Mouse (Mus musculus) heart, postnatal 4 days (tissue): Measurements from ENCODE around the gene Nqo1. TPM values are rescaled to one million over a fixed set of nuclear protein-coding genes. Genes with fewer than 3 reads are reported as not detected.

Source experiments
- DNase-seq: peaks from one replicate; pipeline ENCODE4 v3.0.0; 2021
- total RNA-seq, 2 experiments: library from RNA; stranded (reverse); gene quantifications; 2 replicates each; pipeline ENCODE4 v1.2.3; 2021

Gene Nqo1
- total RNA-seq, 2 experiments from 2014 or later, result 15.8 to 18.4 TPM

DNA sequence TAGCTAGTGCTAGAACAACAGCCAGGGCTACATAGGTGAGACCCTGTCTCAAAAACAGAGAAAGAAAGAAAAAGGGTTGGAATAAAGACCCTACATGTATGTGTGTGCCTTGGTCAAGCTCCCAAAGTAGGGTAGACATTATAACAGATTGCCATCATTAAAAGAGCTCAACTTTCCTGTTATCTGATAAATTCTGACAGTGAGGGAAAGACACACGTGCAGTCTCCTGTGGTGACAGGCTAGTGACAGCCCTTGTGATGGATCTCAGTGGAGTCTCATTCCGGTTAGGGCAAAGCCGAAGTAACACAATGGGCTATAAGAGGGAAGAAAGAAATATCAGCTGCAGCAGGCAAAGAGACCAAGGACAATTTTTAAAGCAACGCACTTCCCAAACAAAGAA is 1.1 kb upstream of the Nqo1 start:
- no peak for DNase-seq

DNA sequence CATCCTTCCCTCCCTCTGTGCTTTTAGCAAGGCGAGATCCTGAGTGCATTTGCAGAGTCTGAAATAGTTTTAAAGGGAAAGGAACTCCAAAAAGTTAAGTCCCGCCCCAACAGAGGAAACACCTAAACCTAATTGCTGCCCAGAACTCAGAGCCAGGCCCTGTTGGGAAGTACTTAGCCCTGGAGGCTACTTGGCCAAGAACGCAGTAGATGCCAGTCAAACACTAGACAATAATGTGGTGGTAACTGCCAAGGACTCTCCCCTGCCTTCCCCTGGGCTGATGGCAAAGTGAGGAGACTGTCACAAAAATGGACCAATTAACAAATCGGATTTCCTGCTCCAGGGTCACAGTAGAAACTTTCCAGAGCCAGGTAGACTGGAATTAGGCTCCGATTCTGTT is 1.1 kb downstream of the Nqo1 start:
- no peak for DNase-seq

DNA sequence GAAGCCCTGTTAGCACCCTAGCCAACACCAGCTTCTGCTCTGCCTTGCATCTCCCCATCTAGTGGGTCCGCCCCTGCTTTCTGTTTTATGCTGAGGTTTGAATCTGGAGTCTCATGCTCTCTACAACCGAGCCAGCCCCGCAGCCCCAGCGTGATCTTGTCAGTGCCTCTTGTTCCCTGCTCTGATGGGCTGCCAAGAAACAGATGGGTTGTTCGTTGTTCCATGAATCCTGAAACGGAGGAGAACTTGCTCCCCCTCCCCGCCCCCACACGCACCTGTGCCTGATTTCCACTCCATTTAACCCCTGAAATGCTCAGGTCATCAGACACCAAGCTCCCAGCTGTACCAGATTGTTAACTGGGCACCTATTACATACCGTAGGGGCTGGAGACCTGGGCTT is 3.5 kb downstream of the Nqo1 start:
- no peak for DNase-seq

DNA sequence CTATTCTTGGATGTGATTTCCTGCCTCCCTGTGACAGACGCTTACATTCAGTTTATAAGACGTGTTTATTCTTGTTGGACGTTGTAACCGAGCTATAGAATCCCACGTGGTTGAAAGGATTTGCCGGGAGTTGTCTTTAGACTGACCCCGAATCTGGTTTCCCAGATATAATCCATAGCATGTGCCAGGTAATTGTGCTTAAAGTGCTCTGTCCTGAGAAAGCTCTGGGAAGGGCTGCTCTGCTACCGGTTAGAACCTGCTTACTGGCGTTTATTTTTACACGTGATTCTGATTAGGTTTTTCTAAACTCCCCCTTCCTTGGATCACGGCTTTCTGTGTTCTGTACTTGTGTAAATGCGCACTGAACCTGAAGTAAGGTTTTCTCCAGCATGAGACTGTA is 5.3 kb downstream of the Nqo1 start:
- no peak for DNase-seq

DNA sequence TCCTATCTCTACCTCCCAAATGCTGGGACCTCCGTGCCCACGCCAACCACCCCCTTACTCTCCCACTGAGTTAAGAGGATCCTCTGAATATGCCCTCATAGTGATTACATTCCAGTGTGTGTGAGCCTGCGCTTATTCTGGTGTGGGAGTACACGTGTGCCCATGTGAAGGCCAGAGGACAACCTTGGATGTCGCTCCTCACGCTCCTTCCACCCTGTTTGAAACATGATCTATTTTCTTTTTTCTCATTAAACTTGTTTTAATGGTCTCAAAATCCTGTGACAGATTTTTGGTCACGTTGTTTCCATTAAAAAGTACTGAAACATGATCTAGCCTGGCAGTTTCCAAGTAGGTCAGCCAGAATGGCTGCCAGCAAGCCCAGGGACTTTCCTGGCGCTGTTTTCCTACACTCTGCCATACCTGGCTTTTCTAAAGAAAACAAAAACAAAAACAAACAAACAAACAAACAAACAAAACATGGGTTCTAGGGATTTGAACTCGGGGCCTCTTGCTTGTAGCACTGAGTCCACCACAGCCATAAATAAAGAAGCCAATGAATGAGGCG is 6.8 kb downstream of the Nqo1 start:
- no peak for DNase-seq

DNA sequence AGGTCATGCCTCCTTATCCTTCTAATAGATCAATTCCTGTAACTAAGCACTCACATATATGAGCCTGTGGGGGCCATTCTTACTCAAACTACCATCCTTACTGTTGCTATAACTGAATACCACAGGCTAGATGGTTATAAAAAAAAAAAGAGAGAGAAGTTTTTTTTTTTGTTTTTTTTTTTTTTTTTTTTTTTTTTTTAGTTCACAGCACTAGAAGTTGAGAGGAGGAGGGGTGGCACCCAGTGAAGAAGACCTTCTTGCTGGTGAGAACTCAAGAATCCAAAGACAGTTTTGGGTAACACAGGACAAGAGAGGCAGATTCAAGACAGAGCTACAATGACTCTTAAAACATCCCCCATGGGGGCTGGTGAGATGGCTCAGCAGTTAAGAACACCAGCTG is 7.6 kb downstream of the Nqo1 start:
- no peak for DNase-seq

DNA sequence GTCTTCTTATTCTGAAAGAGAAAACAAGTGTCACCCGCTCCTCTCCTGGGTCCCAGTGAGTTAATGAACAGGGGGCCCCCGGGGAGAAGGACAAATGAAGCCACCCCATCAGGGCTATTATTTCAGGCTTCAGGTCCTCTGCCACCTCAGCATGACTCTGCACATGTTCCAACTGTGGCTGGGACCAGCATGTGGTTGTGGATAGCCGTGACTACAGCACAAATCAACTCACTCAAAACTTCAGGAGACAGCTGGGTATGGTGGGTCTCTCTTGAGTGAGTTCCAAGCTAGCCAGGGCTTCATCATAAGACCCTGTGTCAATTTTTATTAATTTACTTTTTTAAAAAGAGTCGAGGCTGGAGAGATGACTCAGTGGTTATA is 11.9 kb downstream of the Nqo1 start:
- no peak for DNase-seq

DNA sequence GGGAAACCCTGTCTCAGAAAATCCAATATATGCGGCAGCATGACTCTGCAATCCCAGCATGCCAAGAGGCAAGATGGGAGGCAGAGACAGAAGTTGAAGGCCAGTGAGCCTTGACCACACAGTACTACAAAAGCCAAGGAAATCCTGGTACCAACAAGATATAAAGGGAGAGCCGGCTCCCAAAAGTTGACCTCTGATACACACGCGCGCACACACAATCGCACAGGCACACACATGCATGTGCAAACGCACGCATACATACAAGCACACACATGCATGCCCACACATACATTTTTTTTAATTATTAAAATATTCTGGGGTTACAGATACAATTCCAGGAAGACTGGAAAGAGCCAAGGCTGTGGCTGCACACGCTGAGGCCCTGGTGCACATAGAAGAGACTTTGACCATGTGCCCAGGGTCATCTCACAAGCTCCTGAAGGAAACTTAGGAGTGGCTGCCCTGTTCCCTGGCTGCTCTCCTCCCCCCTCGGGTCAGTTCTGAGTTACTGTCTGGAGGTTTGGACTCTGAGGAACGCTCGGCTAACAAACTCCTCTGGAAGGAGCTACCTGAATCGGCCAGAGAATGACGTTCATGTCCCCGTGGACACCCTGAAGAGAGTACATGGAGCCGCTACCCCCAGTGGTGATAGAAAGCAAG is 12.4 kb downstream of the Nqo1 start:
- DNase-seq, result no peak

DNA sequence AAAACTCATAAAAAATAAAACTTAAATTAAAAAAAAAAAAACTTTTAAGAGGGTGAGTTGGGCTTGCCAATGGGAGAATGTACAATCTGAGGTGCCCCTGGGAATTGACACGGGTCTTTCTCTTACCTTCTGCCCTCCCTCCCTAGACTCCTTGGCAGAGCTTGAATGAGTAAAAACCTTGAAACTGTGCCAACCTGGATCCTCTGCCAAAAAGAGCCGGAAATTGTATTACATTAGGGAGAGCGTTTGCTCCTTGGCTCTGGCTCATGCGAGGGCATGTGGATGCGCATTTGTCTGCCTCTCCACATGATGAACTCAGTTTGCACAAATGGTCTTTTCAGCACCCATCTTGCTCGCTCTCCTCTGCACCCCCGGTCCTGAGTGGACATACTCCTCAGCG is 13.4 kb downstream of the Nqo1 start:
- DNase-seq, result peak; percentile 85

DNA sequence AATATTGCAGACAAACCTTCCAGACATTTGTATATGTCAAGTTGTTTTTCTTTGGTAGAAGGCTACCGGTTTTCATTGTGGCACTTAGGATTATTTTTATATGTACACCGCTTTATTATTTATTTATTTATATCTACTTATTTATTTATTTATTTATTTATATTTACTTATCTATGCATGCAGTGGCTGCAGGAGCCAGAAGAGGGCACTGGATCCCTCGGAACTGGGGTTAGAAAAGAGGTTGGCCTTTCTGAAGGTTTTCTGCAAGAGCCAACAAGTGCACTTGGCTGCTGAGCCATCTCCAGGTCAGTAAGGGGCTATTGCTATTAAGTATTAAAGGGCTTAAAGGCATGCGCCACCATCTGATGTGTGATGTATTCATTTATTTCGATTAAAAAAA is 15.1 kb downstream of the Nqo1 start:
- DNase-seq, result peak; percentile 60

DNA sequence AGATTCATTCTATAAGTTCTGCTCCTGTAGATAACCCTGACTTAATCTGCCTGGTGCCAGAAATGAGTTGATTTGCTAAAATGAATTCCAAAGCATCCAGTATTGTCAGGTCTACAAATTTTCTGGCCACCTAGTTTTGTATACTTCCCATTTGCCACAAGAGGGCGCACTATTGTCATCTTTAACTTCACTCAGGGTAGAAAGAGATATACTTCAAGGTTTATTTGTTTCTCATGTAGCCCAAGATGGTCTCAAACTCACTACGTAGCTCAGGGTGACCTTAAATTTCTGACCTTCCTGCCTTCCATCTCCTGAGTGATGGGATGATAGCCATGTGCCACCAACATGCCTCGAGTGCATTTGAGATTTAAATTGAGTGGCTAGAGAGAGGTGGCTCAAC is 16.4 kb downstream of the Nqo1 start:
- DNase-seq, result no peak

DNA sequence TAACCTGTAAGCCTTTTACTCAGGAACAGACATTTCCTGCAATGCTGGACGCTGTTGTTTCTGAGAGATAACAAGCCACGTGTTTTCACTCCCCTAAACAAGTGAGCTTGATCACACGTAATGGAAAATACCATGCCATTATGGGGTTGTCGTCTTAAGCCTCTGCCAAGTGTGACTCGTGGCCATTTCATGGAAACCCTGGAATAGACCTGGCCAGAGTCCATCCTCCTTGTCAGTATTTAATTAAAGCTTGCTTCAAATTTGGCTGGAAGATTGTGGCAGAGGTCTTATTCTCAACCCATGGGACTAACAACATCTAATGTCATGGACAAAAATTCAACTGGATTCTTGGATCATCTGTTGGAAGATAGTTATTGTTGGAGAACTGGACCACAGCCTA is 16.8 kb downstream of the Nqo1 start:
- DNase-seq, result peak; percentile 84

DNA sequence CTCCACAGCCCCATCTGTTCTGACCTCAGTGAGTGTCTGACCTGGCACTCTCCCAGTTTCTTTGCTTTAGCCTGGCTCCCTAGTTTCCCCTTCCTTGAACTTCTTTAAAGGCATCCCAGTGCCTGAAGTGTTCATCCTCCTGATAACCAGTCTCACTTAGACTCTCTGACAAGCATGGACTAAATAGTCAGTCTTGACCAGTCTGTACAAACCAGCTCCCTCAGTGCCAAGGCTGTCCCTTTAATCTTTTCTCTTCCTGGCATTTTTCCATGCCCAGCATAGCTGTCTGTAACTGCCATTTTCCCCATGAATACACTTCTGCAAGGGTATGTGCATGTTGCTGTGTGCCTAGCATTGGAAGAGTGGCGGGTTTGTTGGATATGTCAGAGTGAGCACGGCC is 17.9 kb downstream of the Nqo1 start:
- no peak for DNase-seq

DNA sequence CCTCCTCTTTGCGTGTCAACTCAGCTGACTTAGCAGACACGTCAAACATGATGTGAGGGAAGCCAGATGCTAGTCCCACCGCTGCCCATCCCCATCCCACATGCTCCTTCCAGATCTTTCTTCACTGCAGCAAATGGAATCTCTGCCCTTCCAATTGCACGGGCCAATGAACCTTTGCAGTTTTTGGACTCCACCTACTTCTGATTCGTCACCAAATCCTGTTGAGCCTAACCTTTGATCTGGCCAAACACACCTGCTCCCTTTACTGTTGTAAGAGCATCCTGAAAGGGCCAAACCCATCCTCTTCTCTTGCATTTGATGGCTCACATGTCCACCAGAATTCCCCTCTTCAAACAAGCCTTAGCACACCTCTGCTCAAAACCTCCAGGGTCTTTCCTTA is 18.4 kb downstream of the Nqo1 start:
- DNase-seq, result no peak

DNA sequence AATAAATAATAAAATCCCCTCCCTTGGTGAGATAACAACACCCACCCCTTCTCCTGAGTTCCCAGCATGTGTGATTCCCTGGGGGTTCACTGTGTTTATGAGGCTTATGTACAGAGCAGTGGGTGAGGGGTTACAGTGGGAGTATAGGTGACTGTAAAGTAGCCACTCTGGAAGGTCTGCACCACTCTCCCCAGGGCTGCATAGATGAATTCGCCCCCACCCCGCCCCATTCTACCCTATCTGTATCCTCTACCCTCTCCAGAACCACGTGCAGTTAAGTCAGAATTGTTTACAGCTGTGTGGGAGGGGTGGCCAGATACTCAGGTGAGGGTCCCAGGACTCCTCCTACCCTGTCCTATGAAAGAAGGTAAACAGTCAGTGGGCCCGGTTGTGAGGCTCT is 20.1 kb downstream of the Nqo1 start:
- no peak for DNase-seq

DNA sequence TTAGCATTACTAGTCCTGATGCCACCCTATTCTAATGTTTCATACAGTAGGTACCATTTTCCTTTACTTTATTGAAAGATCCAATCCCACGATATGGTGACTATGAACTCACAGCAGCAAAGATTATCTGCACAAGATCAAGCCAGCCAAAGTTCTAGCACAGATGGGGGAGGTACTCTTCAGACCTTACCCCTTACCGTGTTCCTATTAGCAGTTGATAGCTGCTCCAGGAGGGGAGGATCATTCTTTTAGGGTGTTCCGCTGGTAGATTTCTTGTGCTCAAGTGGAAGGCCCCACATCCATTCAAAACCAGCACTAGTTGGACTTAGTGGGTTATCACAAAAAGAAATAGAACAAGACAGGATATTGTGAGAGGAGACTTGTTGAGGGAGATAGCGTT is 21.3 kb downstream of the Nqo1 start:
- no peak for DNase-seq

DNA sequence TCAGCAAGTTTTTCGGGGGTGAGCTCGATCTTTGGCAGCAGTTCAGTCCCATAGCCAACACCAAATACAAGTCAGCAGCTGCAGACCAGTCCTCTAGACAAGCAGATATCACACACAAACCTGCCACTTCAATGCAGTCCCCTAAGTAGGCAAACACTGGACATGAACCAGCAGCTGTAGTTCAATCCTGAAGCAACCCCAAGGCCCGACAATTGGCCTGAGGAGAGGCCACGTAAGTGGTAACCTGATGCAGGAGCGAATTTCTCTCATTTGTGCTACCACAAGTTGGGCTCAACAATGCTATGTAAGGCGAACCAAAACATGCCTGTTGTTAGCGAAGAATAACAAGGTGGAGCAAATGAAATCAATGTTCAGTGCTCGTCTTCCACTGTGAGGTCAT is 22.3 kb downstream of the Nqo1 start:
- DNase-seq, result no peak

DNA sequence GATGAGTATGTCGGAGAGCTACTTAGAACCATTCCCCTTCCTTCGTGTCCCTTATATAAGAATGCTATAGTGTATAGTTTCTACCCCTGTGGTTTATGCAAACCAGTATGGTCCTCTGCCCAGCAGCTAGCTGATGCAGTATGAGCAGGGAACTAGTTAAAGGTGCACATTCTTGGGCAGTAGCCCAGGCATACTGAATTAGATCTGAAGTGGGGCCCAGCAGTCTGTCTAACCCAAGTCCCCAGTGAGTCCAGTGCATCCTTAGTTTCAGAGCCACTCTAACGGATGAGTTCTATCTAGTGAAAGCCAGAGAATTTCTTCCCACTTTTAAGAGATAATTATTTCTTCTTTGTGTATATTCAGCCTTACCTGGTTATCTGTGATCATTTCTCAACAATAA is 25.7 kb downstream of the Nqo1 start:
- peak; percentile 26 for DNase-seq

DNA sequence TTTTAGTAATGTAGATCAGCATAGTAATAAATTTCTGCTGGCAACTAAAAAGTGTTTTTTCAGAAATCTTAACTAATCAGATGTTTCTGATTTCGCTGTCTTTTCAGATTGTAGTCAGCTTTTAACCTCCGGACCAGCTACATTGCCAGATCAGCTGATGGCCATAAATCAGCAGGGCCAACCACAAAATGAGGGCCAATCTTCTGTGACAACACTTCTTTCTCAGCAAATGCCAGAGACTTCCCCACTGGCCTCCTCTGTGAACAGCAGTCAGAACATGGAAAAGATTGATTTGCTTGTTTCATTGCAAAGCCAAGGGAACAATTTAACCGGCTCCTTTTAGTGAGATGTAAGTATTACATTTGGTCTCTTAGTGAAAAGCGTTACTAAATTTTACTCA is 32.7 kb downstream of the Nqo1 start:
- no peak for DNase-seq

Other genes starting within 250 kb of the Nqo1 start
- gene Nfat5, start 109.7 kb downstream of the Nqo1 start, total RNA-seq, result 10 to 100 TPM; 46.5 to 49.4 TPM
- 10 to 100 TPM; 31.7 to 37.0 TPM for gene Nob1, start 21.8 kb upstream of the Nqo1 start, total RNA-seq
- 10 to 100 TPM; 33.1 to 35.6 TPM for gene Wwp2, start 33.2 kb upstream of the Nqo1 start, total RNA-seq
- 10 to 100 TPM; 86.7 to 90.6 TPM for gene Psmd7, start 185.3 kb upstream of the Nqo1 start, total RNA-seq